8 mouse cellular contexts compared by ENCODE assay signal in genomic region chr8:71601939-71602665, GRCm38 (mm10). TPM values are rescaled to one million over a fixed set of nuclear protein-coding genes. Genes with fewer than 3 reads are reported as not detected.
DNase-seq lines count a peak whose midpoint lies in the region; ATAC-seq and TF ChIP-seq lines count a peak whose summit lies in the region.

No protein-coding gene starts in this region.

- peak overlapping the region; percentile 44 for H3K9ac ChIP-seq in forebrain, postnatal 0 days
- H3K9ac ChIP-seq in liver, embryonic 15.5 days: no peak overlapping the region
- H3K9ac ChIP-seq in stomach, embryonic 16.5 days (ENCODE audit: low read length): peak overlapping the region; percentile 59

- ATAC-seq in frontal cortex, adult (ENCODE audit: low TSS enrichment): peak; percentile 28; the same call in 1 of the 2 replicates
- peak; percentile 62 for ATAC-seq in CD4-positive, CD25-positive, alpha-beta regulatory T cell, adult 4 months
- peak; percentile 76 for ATAC-seq in forebrain, postnatal 0 days
- 0 out of 2 replicates have a peak, but pooled peaks have one; percentile 2 for ATAC-seq in liver, embryonic 15.5 days (ENCODE audit: insufficient read depth)
- ATAC-seq in stomach, embryonic 16.5 days (ENCODE audit: insufficient read depth, low FRiP score): 0 out of 2 replicates have a peak, but pooled peaks have one; percentile 5

- no peak for DNase-seq in frontal cortex, postnatal 36 days (ENCODE audit: low spot score in 2 of 2)
- no peak for DNase-seq in forebrain, postnatal 0 days
- no peak for DNase-seq in cerebellum, adult 9-10 months
- no peak for DNase-seq in Muller cell, postnatal 12 days (ENCODE audit: inconsistent ontology term)

- peak overlapping the region; percentile 52 for H3K4me2 ChIP-seq in forebrain, postnatal 0 days (ENCODE audit: low read depth)
- peak overlapping the region; percentile 51 for H3K4me2 ChIP-seq in liver, embryonic 15.5 days
- peak overlapping the region; percentile 70 for H3K4me2 ChIP-seq in stomach, embryonic 16.5 days (ENCODE audit: low read depth, low read length)

- no peaks in the 10 kb centered on the region for H3K9me3 ChIP-seq in forebrain, postnatal 0 days (ENCODE audit: low read length)
- no peaks in the 10 kb centered on the region for H3K9me3 ChIP-seq in liver, embryonic 15.5 days (replicated peaks)
- H3K9me3 ChIP-seq in stomach, embryonic 16.5 days (replicated peaks; ENCODE audit: control insufficient read depth, low read length): no peaks in the 10 kb centered on the region

- WGBS in forebrain, postnatal 0 days: 5% methylated on average over 59 of the region's 65 CpGs
- 3% methylated on average over 65 of the region's 65 CpGs for WGBS in liver, embryonic 15.5 days (ENCODE audit: insufficient replicate concordance)
- WGBS in stomach, embryonic 16.5 days: 4% methylated on average over 65 of the region's 65 CpGs

- H3K27me3 ChIP-seq in forebrain, postnatal 0 days (ENCODE audit: insufficient read depth, low read length): peaks cover 13% of the 10 kb centered on the region
- H3K27me3 ChIP-seq in liver, embryonic 15.5 days: peaks cover 49% of the 10 kb centered on the region
- peaks cover 10% of the 10 kb centered on the region for H3K27me3 ChIP-seq in stomach, embryonic 16.5 days (ENCODE audit: control insufficient read depth, insufficient read depth, low read length)

- peak overlapping the region; percentile 33 for H3K4me3 ChIP-seq in forebrain, postnatal 0 days (ENCODE audit: low read depth, low read length)
- peak overlapping the region; percentile 28; the same call in 1 of the 2 replicates for H3K4me3 ChIP-seq in liver, embryonic 15.5 days (replicated peaks)
- peak overlapping the region; percentile 43 for H3K4me3 ChIP-seq in stomach, embryonic 16.5 days (replicated peaks; ENCODE audit: low read length)

- peak overlapping the region; percentile 50; the same call in 1 of the 2 replicates for H3K27ac ChIP-seq in forebrain, postnatal 0 days (ENCODE audit: low read depth, low read length)
- H3K27ac ChIP-seq in liver, embryonic 15.5 days (replicated peaks): no peak overlapping the region
- peak overlapping the region; percentile 36; the same call in 1 of the 2 replicates for H3K27ac ChIP-seq in stomach, embryonic 16.5 days (ENCODE audit: low read length)

- H3K4me1 ChIP-seq in forebrain, postnatal 0 days (ENCODE audit: insufficient read depth): no peaks in the 10 kb centered on the region
- peaks cover 19% of the 10 kb centered on the region for H3K4me1 ChIP-seq in liver, embryonic 15.5 days (replicated peaks)
- peaks cover 12% of the 10 kb centered on the region for H3K4me1 ChIP-seq in stomach, embryonic 16.5 days (ENCODE audit: control insufficient read depth, insufficient read depth, low read length)

- no peaks in the 10 kb centered on the region; the same call in 1 of the 2 replicates for H3K36me3 ChIP-seq in forebrain, postnatal 0 days (ENCODE audit: insufficient read depth)
- H3K36me3 ChIP-seq in liver, embryonic 15.5 days (replicated peaks): no peaks in the 10 kb centered on the region
- no peaks in the 10 kb centered on the region for H3K36me3 ChIP-seq in stomach, embryonic 16.5 days (ENCODE audit: control insufficient read depth, insufficient read depth, low read length)

- TF ChIP-seq CTCF in forebrain, postnatal 0 days (IDR thresholded peaks at IDR 0.05; ENCODE audit: low read depth): no peak

RNA-seq across cellular contexts. Expression of gene Fam129c, which starts 4.7 kb away (rescaled TPM):
- 1 to 10 TPM; 3.0 to 3.6 TPM for polyA plus RNA-seq in CD4-positive, CD25-positive, alpha-beta regulatory T cell, adult 4 months (2017; shearing (Covaris generic))
- 3.4 and 11.1 TPM in 2 replicates for total RNA-seq in forebrain, postnatal 0 days (2014; rRNA removed)
- polyA plus RNA-seq in forebrain, postnatal 0 days (2015; fragmentation: Nextera tagmentation; extraction: Ambion mirVana): 2.0 and 2.8 TPM in 2 replicates
- 0.99 and 1.4 TPM in 2 replicates for polyA plus RNA-seq in liver, embryonic 15.5 days (2015; fragmentation: Nextera tagmentation; extraction: Ambion mirVana)
- polyA plus RNA-seq in stomach, embryonic 16.5 days (2015; fragmentation: Nextera tagmentation; extraction: Ambion mirVana): 3.2 and 4.0 TPM in 2 replicates

RNA-seq across cellular contexts. Expression of gene Colgalt1, which starts 8.7 kb away (rescaled TPM):
- 10 to 100 TPM; 10.8 to 12.2 TPM for polyA plus RNA-seq in CD4-positive, CD25-positive, alpha-beta regulatory T cell, adult 4 months (2017; shearing (Covaris generic))
- 84.3 and 85.6 TPM in 2 replicates for total RNA-seq in forebrain, postnatal 0 days (2014; rRNA removed)
- polyA plus RNA-seq in forebrain, postnatal 0 days (2015; fragmentation: Nextera tagmentation; extraction: Ambion mirVana): 58.4 and 59.6 TPM in 2 replicates
- polyA plus RNA-seq in liver, embryonic 15.5 days (2015; fragmentation: Nextera tagmentation; extraction: Ambion mirVana): 23.0 and 25.6 TPM in 2 replicates
- 60.1 and 69.2 TPM in 2 replicates for polyA plus RNA-seq in stomach, embryonic 16.5 days (2015; fragmentation: Nextera tagmentation; extraction: Ambion mirVana)

RNA-seq across cellular contexts. Expression of gene Pgls, which starts 10.1 kb away (rescaled TPM):
- polyA plus RNA-seq in CD4-positive, CD25-positive, alpha-beta regulatory T cell, adult 4 months (2017; shearing (Covaris generic)): 10 to 100 TPM; 51.5 to 53.4 TPM
- 248 and 264 TPM in 2 replicates for total RNA-seq in forebrain, postnatal 0 days (2014; rRNA removed)
- 262 and 318 TPM in 2 replicates for polyA plus RNA-seq in forebrain, postnatal 0 days (2015; fragmentation: Nextera tagmentation; extraction: Ambion mirVana)
- polyA plus RNA-seq in liver, embryonic 15.5 days (2015; fragmentation: Nextera tagmentation; extraction: Ambion mirVana): 90.7 and 92.8 TPM in 2 replicates
- 200 and 206 TPM in 2 replicates for polyA plus RNA-seq in stomach, embryonic 16.5 days (2015; fragmentation: Nextera tagmentation; extraction: Ambion mirVana)

RNA-seq across cellular contexts. Expression of gene Slc27a1, which starts 33.4 kb away (rescaled TPM):
- polyA plus RNA-seq in CD4-positive, CD25-positive, alpha-beta regulatory T cell, adult 4 months (2017; shearing (Covaris generic)): 10 to 100 TPM in 1 of 2 experiments, 1 to 10 TPM in 1; 3.4 to 13.6 TPM
- 106 and 133 TPM in 2 replicates for total RNA-seq in forebrain, postnatal 0 days (2014; rRNA removed)
- polyA plus RNA-seq in forebrain, postnatal 0 days (2015; fragmentation: Nextera tagmentation; extraction: Ambion mirVana): 74.8 and 102 TPM in 2 replicates
- polyA plus RNA-seq in liver, embryonic 15.5 days (2015; fragmentation: Nextera tagmentation; extraction: Ambion mirVana): 2.3 and 3.0 TPM in 2 replicates
- 35.2 and 41.4 TPM in 2 replicates for polyA plus RNA-seq in stomach, embryonic 16.5 days (2015; fragmentation: Nextera tagmentation; extraction: Ambion mirVana)

RNA-seq across cellular contexts. Expression of gene Nxnl1, which starts 35.7 kb away (rescaled TPM):
- polyA plus RNA-seq in CD4-positive, CD25-positive, alpha-beta regulatory T cell, adult 4 months (2017; shearing (Covaris generic)): not detected
- 0.08 TPM in 1 of 2 replicates, not detected in the other for total RNA-seq in forebrain, postnatal 0 days (2014; rRNA removed)
- not detected in 2 replicates for polyA plus RNA-seq in forebrain, postnatal 0 days (2015; fragmentation: Nextera tagmentation; extraction: Ambion mirVana)
- 0.09 TPM in 1 of 2 replicates, not detected in the other for polyA plus RNA-seq in liver, embryonic 15.5 days (2015; fragmentation: Nextera tagmentation; extraction: Ambion mirVana)
- 0.08 TPM in 1 of 2 replicates, not detected in the other for polyA plus RNA-seq in stomach, embryonic 16.5 days (2015; fragmentation: Nextera tagmentation; extraction: Ambion mirVana)

Comparison
In these comparisons a context has a peak if more than half of its experiments do, and no peak if none do; other contexts are left out.
1. ATAC-seq: peak in every context shown above with its lines; median percentile 76 in forebrain, postnatal 0 days; 62 in CD4-positive, CD25-positive, alpha-beta regulatory T cell, adult 4 months; 28 in frontal cortex, adult; 5 in stomach, embryonic 16.5 days; 2 in liver, embryonic 15.5 days.